Mouse (Mus musculus): ENCODE data around the gene Gda.

GRCm38 (mm10) chr19:21480053-21480419 lies 6.8 kb upstream of the Gda start:
- TF ChIP-seq CTCF (conservative IDR thresholded peaks at IDR 0.05; ENCODE audit: insufficient read depth, insufficient read length, low read depth, low read length) (no peak), POLR2A (IDR thresholded peaks at IDR 0.05; ENCODE audit: low read depth, low read length) (no peak)

Data from kidney, adult 2 months (tissue).